Mouse (Mus musculus): ENCODE measurements around the gene Nlgn2. TPM values are rescaled to one million over a fixed set of nuclear protein-coding genes. Genes with fewer than 3 reads are reported as not detected.

Nlgn2 gene
- total and polyA plus RNA-seq, 3 experiments, result 0.20 to 1.3 (median 1.1) TPM

DNA sequence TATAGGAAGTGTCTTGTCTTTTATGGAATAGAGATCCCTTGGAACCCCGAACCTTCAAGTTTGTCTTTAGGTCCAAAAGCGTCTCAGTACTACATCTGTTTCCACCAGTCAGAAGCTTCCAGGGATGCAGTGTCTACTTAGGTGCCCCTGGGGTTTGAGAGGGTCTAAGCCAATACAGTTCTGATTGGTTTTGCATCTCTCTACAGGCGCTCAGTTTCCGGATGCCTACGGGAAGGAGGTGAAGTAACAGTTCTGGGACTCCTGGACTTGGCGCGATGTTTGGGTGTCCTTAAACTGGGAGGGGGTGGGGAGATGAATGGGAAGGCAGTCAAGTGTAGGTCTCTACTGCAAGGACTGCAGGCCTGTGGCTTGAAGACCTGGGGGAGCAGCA, 1.1 kb upstream of the Nlgn2 start:
- no peak for TF ChIP-seq ZMIZ1 (IDR thresholded peaks at IDR 0.05; ENCODE audit: low read depth, low read length)
- TF ChIP-seq UBTF (IDR thresholded peaks at IDR 0.05; ENCODE audit: low read depth, low read length), result 0 out of 2 replicates have a peak, but pooled peaks have one; percentile 12
- TF ChIP-seq PAX5 (IDR thresholded peaks at IDR 0.05; ENCODE audit: low read length), result no peak
- no peak for TF ChIP-seq ZNF384 (IDR thresholded peaks at IDR 0.05; ENCODE audit: low read depth, low read length)
- TF ChIP-seq JUND (conservative IDR thresholded peaks at IDR 0.05; ENCODE audit: low read depth, low read length), result no peak
- TF ChIP-seq USF2 (conservative IDR thresholded peaks at IDR 0.05; ENCODE audit: low read depth, low read length), result no peak
- TF ChIP-seq SIN3A (IDR thresholded peaks at IDR 0.05; ENCODE audit: low read length), result peak; percentile 58
- TF ChIP-seq TBP (conservative IDR thresholded peaks at IDR 0.05; ENCODE audit: low read depth, low read length), result no peak
- no peak for TF ChIP-seq IRF4 (IDR thresholded peaks at IDR 0.05; ENCODE audit: low read depth, low read length)
- no peak for TF ChIP-seq ZKSCAN1 (IDR thresholded peaks at IDR 0.05; ENCODE audit: borderline replicate concordance, low read depth, low read length)
- peaks cover 3 to 9% of the 10 kb centered on the region in 2 experiments for H3K36me3 ChIP-seq (replicated peaks in 1 of 2; ENCODE audit: control insufficient read depth in 1 of 2, insufficient read depth in 1 of 2, low read length in 1 of 2)
- dilution Hi-C loops (cut with MboI; ENCODE audit: extremely low pct_ligation_motif_present, extremely low pct_unique_long_range_greater_than_20kb, low sequenced_read_pairs), result no loop called here
- H3K4me2 ChIP-seq (ENCODE audit: insufficient read depth, low read depth, poor library complexity, severe bottlenecking), result peak overlapping the region; percentile 63
- no peak overlapping the region; the same call in 1 of the 2 replicates for H3K27ac ChIP-seq (ENCODE audit: insufficient read depth, low read depth)
- peak overlapping the region; percentile 62 to 100 (median 67) for H3K4me3 ChIP-seq (replicated peaks in 1 of 3; ENCODE audit: low read depth in 2 of 3, low read length in 2 of 3, poor library complexity in 1 of 3)
- no peaks in the 10 kb centered on the region for H3K79me2 ChIP-seq (replicated peaks; ENCODE audit: control insufficient read depth, extremely low read depth, insufficient read depth, poor library complexity, severe bottlenecking)
- peaks cover 25% of the 10 kb centered on the region for H3K27me3 ChIP-seq (replicated peaks)
- H3K9me3 ChIP-seq (replicated peaks; ENCODE audit: low read length), result no peaks in the 10 kb centered on the region
- H3K4me1 ChIP-seq (ENCODE audit: control insufficient read depth in 1 of 2, insufficient read depth in 2 of 2), result peaks cover 9 to 23% of the 10 kb centered on the region in 2 experiments
- in situ Hi-C loops (cut with MboI; ENCODE audit: low pct_ligation_motif_present, low pct_unique_long_range_greater_than_20kb, low sequenced_read_pairs), result no loop called here
- peak; percentile 54 for DNase-seq (ENCODE audit: extremely low read depth)
- peak overlapping the region; percentile 80 for H3K9ac ChIP-seq (ENCODE audit: insufficient read depth, low read depth)

DNA sequence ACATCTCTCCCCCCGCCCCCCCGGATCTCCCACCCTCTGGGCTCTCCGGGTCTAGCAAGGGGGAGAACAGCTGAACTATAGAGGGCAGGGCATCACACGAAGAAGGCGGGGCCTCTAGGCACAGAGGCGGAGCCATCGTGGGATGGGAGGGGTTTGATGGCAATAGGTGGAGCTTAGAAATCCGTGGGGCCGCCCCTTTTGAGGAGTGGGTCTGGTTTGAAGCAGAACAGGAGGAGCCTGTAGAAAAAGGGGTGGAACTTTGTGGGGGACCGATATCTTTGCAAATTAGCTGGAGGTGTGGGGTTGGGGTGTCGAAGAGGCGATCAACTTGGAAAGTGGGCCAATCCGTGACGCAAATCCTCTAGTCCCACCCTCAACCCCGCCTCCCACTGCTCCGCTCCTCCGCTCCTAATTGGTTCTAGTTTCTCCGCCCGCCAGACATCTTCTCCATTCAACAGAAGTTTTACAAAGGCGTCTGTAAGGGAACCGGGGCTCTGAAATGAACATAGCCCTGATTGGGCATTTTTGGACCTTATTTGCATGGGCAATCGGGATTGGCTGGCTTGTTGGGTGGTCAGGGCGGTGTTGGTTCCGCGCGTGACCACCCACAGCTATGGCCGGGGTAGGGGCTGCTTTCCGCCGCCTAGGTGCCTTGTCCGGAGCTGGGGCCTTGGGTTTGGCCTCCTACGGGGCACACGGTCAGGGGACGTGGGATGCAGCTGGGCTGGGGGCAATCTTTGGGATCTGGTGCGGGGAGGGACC, 549 bp upstream of the Nlgn2 start, which contains the start of gene Tmem256:
TSS of gene Tmem256 (plus strand) at position 563 of the 762 bp plus-strand sequence.
- Histone ChIP-seq H3K27me3 (replicated peaks) (peaks cover 31% of the 10 kb centered on the region), H3K4me1 (ENCODE audit: control insufficient read depth in 1 of 2, insufficient read depth in 2 of 2) (peaks cover 10 to 23% of the 10 kb centered on the region in 2 experiments), H3K36me3 (replicated peaks in 1 of 2; ENCODE audit: control insufficient read depth in 1 of 2, insufficient read depth in 1 of 2, low read length in 1 of 2) (peaks cover 3 to 9% of the 10 kb centered on the region in 2 experiments), H3K79me2 (replicated peaks; ENCODE audit: control insufficient read depth, extremely low read depth, insufficient read depth, poor library complexity, severe bottlenecking) (no peaks in the 10 kb centered on the region), H3K4me2 (ENCODE audit: insufficient read depth, low read depth, poor library complexity, severe bottlenecking) (peak within 1 kb of the TSS; percentile 98), H3K9ac (ENCODE audit: insufficient read depth, low read depth) (peak within 1 kb of the TSS; percentile 80), H3K27ac (ENCODE audit: insufficient read depth, low read depth) (no peak within 1 kb of the TSS; the same call in 1 of the 2 replicates), H3K9me3 (replicated peaks; ENCODE audit: low read length) (no peaks in the 10 kb centered on the region), H3K4me3 (replicated peaks in 1 of 3; ENCODE audit: low read depth in 2 of 3, low read length in 2 of 3, poor library complexity in 1 of 3) (peak within 1 kb of the TSS; percentile 62 to 100 (median 67))
- in situ Hi-C loops (cut with MboI; ENCODE audit: low pct_ligation_motif_present, low pct_unique_long_range_greater_than_20kb, low sequenced_read_pairs), result no loop called here
- peak; percentile 100 for DNase-seq (ENCODE audit: extremely low read depth)
- dilution Hi-C loops (cut with MboI; ENCODE audit: extremely low pct_ligation_motif_present, extremely low pct_unique_long_range_greater_than_20kb, low sequenced_read_pairs), result no loop called here
- peak; percentile 89 for TF ChIP-seq POLR2A (IDR thresholded peaks at IDR 0.05; ENCODE audit: low read depth, low read length)
- peak; percentile 92 for TF ChIP-seq GABPA (IDR thresholded peaks at IDR 0.05; ENCODE audit: insufficient replicate concordance, low read depth, low read length)
- no peak for TF ChIP-seq NRF1 (IDR thresholded peaks at IDR 0.05; ENCODE audit: low read depth, low read length)
- no peak for TF ChIP-seq RAD21 (IDR thresholded peaks at IDR 0.05; ENCODE audit: low read depth, low read length)
- TF ChIP-seq JUN (IDR thresholded peaks at IDR 0.05; ENCODE audit: insufficient read depth, low read depth, low read length), result no peak
- peak; percentile 83; the same call in 1 of the 2 replicates for TF ChIP-seq E2F4 (IDR thresholded peaks at IDR 0.05; ENCODE audit: insufficient replicate concordance, low read depth, low read length)
- no peak for TF ChIP-seq CTCF (conservative IDR thresholded peaks at IDR 0.05 in 1 of 2, IDR thresholded peaks at IDR 0.05 in 1 of 2; ENCODE audit: low read depth in 2 of 2, low read length in 2 of 2)
- TF ChIP-seq MAZ (IDR thresholded peaks at IDR 0.05; ENCODE audit: low read depth, low read length), result peak; percentile 25; the same call in 1 of the 2 replicates
- TF ChIP-seq USF1 (IDR thresholded peaks at IDR 0.05; ENCODE audit: low read depth, low read length), result peak; percentile 58
- TF ChIP-seq ETS1 (conservative IDR thresholded peaks at IDR 0.05; ENCODE audit: low read depth, low read length), result no peak
- TF ChIP-seq BHLHE40 (IDR thresholded peaks at IDR 0.05; ENCODE audit: low read depth, low read length), result peak; percentile 90
- TF ChIP-seq USF2 (conservative IDR thresholded peaks at IDR 0.05; ENCODE audit: low read depth, low read length), result no peak
- TF ChIP-seq SMC3 (IDR thresholded peaks at IDR 0.05; ENCODE audit: low read depth, low read length), result no peak; the same call in 1 of the 2 replicates
- TF ChIP-seq MEF2A (IDR thresholded peaks at IDR 0.05; ENCODE audit: borderline replicate concordance, low read depth, low read length), result no peak; the same call in 1 of the 2 replicates
- peak; percentile 56; the same call in 1 of the 2 replicates for TF ChIP-seq UBTF (IDR thresholded peaks at IDR 0.05; ENCODE audit: low read depth, low read length)
- TF ChIP-seq POLR2AphosphoS2 (IDR thresholded peaks at IDR 0.05; ENCODE audit: low read depth, low read length), result peak; percentile 77; the same call in 1 of the 2 replicates
- TF ChIP-seq MAFK (IDR thresholded peaks at IDR 0.05; ENCODE audit: insufficient replicate concordance, low read length), result no peak
- peak; percentile 93 for TF ChIP-seq NELFE (IDR thresholded peaks at IDR 0.05; ENCODE audit: low read depth, low read length)
- no peak for TF ChIP-seq RCOR1 (conservative IDR thresholded peaks at IDR 0.05; ENCODE audit: low read depth, low read length)
- no peak for TF ChIP-seq CHD1 (IDR thresholded peaks at IDR 0.05; ENCODE audit: low read depth, low read length)
- peak; percentile 75 for TF ChIP-seq MAX (IDR thresholded peaks at IDR 0.05; ENCODE audit: low read length)
- peak; percentile 93 for TF ChIP-seq CHD2 (IDR thresholded peaks at IDR 0.05; ENCODE audit: low read length)
- peak; percentile 90 for TF ChIP-seq TCF12 (IDR thresholded peaks at IDR 0.05; ENCODE audit: low read depth, low read length)
